Mouse (Mus musculus) intestine, postnatal 0 days (tissue): ENCODE measurements around the gene Gpr61. TPM values are rescaled to one million over a fixed set of nuclear protein-coding genes. Genes with fewer than 3 reads are reported as not detected.

Experiments
- ATAC-seq: fragments of 200-750 bp; cut with Nextera tagmentation; 2 replicates; pipeline ENCODE4 v1.8.0; 2017; ENCODE audit warnings: mild to moderate bottlenecking, moderate TSS enrichment, moderate library complexity
- H3K27ac ChIP-seq: fragments of 300-500 bp; sonication (generic); 2 replicates; pipeline ENCODE4 v1.5.1; 2014; ENCODE audit warnings: mild to moderate bottlenecking, low read depth, low read length, moderate library complexity
- H3K27me3 ChIP-seq: fragments of 300-500 bp; sonication (generic); replicated peaks from 2 replicates; pipeline ENCODE4 v1.6.1; 2014; ENCODE audit warnings: low read length, mixed read lengths; ENCODE audit not compliant: control insufficient read depth, insufficient read depth
- H3K36me3 ChIP-seq: fragments of 300-500 bp; sonication (generic); 2 replicates; pipeline ENCODE4 v1.6.1; 2014; ENCODE audit warnings: mild to moderate bottlenecking, moderate library complexity; ENCODE audit not compliant: control insufficient read depth, insufficient read depth
- H3K4me1 ChIP-seq: fragments of 300-500 bp; sonication (generic); replicated peaks from 2 replicates; pipeline ENCODE4 v1.6.1; 2014; ENCODE audit warnings: antibody characterized with exemption, low read length, mixed read lengths; ENCODE audit not compliant: control insufficient read depth, insufficient read depth
- H3K4me2 ChIP-seq: fragments of 300-500 bp; sonication (generic); replicated peaks from 2 replicates; pipeline ENCODE4 v1.6.1; 2014; ENCODE audit warnings: low read depth, mild to moderate bottlenecking, moderate library complexity
- H3K4me3 ChIP-seq: fragments of 300-500 bp; sonication (generic); 2 replicates; pipeline ENCODE4 v1.5.1; 2014; ENCODE audit warnings: low read depth, low read length
- H3K9ac ChIP-seq: fragments of 300-500 bp; sonication (generic); 2 replicates; pipeline ENCODE4 v1.6.1; 2014; ENCODE audit warnings: mild to moderate bottlenecking, low read depth, low read length
- H3K9me3 ChIP-seq: fragments of 300-500 bp; sonication (generic); 2 replicates; pipeline ENCODE4 v1.6.1; 2016; ENCODE audit warnings: mixed run types; ENCODE audit not compliant: control insufficient read depth
- CTCF ChIP-seq: sonication (generic); IDR thresholded peaks from 2 replicates; pipeline ENCODE4 v1.5.1; 2016; ENCODE audit warnings: low read depth, mild to moderate bottlenecking, control low read depth, antibody characterized with exemption, moderate library complexity
- WGBS: fragments of 180-500 bp; shearing (Covaris S2); extraction: QIAGEN DNeasy Blood & Tissue Kit; methylation state at CpG from one replicate; pipeline ENCODE4 v1.1.7; 2014; 5-methylcytosine and 5-hydroxymethylcytosine counted together
- polyA plus RNA-seq: library from polyadenylated mRNA; unstranded; fragments of >200 nt; fragmentation: Nextera tagmentation; extraction: Ambion mirVana; gene quantifications from 2 replicates; pipeline ENCODE4 v1.2.1, GENCODE M21; 2015

The Gpr61 gene
- polyA plus RNA-seq, 1 experiment from 2014 or later = 0.05 TPM

DNA sequence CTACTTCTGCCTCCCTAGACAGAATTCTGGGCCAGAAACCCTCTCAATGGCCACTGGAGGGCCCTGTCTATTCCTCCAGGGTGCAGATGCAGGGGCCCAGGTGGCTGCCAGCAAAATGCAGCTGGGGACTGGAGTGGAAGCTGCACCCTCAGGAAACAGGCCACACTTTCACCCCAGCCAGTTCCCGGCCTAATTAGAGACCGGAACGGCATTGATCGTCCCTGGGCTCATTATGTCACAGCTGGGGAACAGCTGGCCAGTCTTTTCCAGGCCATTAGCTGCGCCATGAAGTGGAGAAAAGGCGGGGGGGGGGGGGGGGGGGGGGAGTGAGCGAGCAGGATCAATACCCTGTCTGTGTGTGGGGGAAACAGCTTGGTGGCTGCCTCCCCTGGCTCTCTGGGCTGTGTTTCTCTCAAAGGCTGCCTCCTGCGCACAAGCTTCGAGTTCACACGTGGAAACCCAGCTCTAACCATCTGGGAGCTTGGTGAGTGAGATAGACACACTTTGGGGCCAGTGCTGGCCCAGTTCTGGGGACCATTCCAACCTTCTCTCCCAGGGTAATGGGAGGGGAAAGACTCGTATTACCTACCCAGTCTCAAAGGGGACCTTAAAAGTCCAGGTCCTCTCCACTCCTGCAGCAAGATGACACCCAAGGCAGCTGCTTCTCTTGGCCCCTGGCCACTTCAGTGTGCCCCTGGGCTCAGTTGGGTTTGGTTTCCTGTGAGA lies 12.0 kb upstream of the Gpr61 start:
- H3K36me3 ChIP-seq = no peaks in the 10 kb centered on the region
- no peaks in the 10 kb centered on the region for H3K27me3 ChIP-seq
- H3K4me3 ChIP-seq = no peak overlapping the region
- no peak overlapping the region for H3K27ac ChIP-seq
- WGBS = 43% methylated on average over 10 of the region's 11 CpGs
- no peak overlapping the region for H3K4me2 ChIP-seq
- H3K4me1 ChIP-seq = no peaks in the 10 kb centered on the region
- H3K9ac ChIP-seq = no peak overlapping the region
- ATAC-seq = peak; percentile 34; the same call in 1 of the 2 replicates
- no peaks in the 10 kb centered on the region for H3K9me3 ChIP-seq
- peak; percentile 63 for TF ChIP-seq CTCF

DNA sequence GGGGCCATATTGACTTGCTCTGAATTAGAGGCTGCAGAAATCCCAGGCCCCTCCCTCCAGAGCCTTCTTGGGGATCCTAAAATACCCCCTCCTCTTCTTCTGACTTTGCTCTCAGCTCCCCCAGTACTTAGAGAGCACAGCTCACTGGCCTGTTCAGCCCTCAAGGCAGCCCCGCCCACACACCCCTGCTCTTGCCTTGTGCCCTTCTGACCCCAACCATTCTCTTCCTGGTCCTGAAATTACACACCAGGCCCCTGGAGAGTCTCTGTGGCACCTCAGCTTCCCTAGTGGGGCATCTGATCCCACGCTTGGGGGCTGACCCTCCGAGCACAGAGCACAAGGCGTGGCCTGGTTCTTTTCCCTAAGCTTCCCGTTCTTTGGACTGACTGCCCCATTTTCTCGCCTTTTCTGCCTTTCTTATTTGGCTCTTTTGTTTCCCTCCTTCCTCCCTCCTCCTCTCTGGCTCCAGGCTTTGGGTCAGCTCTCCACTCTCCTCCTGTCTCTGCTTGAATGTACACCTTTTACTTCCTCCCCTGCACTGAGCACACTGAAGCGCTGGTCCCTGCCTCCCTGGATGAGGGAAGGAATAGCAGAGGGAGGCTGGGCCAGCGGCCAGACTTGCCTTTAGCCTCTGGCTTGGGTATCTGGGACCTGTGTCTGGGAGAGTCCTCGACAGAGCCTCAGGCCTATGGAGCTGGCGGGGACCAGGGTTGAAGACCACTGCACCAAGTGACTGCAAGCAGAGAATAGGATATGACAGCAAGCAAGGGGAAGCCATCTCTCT lies 11.0 kb upstream of the Gpr61 start:
- 0 out of 2 replicates have a peak overlapping the region, but pooled peaks have one; percentile 4 for H3K4me2 ChIP-seq
- H3K4me3 ChIP-seq = no peak overlapping the region
- no peaks in the 10 kb centered on the region for H3K36me3 ChIP-seq
- H3K27ac ChIP-seq = no peak overlapping the region
- H3K9ac ChIP-seq = no peak overlapping the region
- H3K9me3 ChIP-seq = no peaks in the 10 kb centered on the region
- WGBS = 42% methylated on average over 10 of the region's 10 CpGs
- no peaks in the 10 kb centered on the region for H3K27me3 ChIP-seq
- ATAC-seq = 0 out of 2 replicates have a peak, but pooled peaks have one; percentile 44
- TF ChIP-seq CTCF = no peak
- no peaks in the 10 kb centered on the region for H3K4me1 ChIP-seq

DNA sequence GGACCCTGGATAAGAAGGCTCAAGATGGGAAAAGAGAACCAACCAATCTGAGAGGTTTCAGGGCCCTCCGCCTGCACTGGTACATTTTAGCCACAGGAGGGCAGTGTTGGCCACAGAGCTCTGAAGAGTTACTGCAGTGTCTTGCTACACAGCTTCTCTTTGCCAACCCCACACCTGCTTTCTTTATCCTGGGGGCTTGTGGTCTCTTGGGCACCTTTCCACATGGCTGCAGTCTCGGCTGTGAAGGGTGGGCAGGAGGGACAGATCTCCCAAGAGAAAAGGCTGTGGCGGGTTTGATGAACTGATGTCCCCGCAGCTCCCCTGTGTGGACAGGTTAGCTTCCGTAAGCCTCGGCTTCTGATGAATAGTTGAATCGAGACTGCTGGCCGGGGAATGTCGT lies 10.1 kb upstream of the Gpr61 start:
- H3K4me3 ChIP-seq = peak overlapping the region; percentile 20; the same call in 1 of the 2 replicates
- ATAC-seq = 0 out of 2 replicates have a peak, but pooled peaks have one; percentile 47
- H3K9ac ChIP-seq = no peak overlapping the region
- H3K27ac ChIP-seq = no peak overlapping the region
- peak; percentile 98 for TF ChIP-seq CTCF
- peak overlapping the region; percentile 60 for H3K4me2 ChIP-seq
- H3K9me3 ChIP-seq = no peaks in the 10 kb centered on the region
- H3K36me3 ChIP-seq = no peaks in the 10 kb centered on the region
- H3K4me1 ChIP-seq = no peaks in the 10 kb centered on the region
- H3K27me3 ChIP-seq = no peaks in the 10 kb centered on the region
- 13% methylated on average over 9 of the region's 9 CpGs for WGBS

DNA sequence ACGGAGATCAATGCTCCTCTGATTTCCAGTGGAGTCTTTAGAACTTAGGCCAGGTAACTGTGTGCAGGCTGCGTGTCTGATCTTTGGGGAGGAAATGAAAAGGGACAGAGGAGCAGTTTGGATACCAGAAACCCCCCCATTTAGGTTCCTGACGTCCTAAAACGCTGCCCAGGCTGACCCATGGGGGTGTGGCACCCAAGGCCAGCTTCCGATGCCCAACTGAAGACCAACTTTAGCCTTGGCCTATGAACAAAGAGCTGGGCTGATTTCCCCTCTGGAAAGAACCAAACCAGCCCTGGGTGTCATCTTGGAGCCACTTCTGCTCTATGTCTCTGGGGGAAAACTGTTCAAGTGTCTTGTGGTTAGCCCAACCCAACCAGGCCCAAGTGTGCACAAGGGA lies 9.4 kb upstream of the Gpr61 start:
- Histone ChIP-seq H3K27me3 (no peaks in the 10 kb centered on the region), H3K36me3 (no peaks in the 10 kb centered on the region), H3K4me2 (no peak overlapping the region), H3K9ac (no peak overlapping the region), H3K9me3 (no peaks in the 10 kb centered on the region), H3K4me3 (no peak overlapping the region), H3K27ac (no peak overlapping the region), H3K4me1 (no peaks in the 10 kb centered on the region)
- ATAC-seq = no peak
- TF ChIP-seq CTCF = no peak
- WGBS = 66% methylated on average over 5 of the region's 5 CpGs

DNA sequence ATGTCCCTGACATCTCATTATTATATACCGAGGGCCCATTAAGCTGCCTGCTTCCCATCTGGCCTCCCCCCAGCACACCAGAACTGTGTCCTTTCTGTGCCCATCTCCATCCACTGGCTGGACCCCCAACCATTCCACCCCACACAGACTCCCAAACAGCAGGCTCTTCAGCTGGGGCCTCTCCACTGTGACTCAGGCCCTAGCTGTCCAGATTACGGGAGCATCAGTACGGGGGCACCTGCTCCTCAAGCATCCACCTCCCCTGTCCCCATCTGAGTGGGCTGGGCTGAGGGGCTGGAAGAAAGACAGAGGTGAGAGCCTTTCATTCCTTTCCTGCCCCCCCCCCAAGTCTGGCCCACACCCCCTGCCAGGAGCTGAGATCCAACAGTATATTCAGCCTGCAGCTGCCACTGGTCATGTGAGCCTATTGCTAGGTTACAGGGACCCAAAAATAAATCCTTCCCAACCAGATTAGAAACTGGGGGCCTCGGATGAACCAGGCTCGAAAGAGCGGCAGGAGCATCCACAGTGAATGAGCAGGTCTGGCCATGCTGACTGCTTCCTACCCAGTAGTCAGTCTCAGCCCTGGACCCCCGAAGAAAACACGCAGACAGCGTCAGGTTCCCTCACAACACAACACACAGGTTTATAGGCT lies 3.8 kb upstream of the Gpr61 start:
- 65% methylated on average over 9 of the region's 9 CpGs for WGBS
- no peak overlapping the region for H3K9ac ChIP-seq

DNA sequence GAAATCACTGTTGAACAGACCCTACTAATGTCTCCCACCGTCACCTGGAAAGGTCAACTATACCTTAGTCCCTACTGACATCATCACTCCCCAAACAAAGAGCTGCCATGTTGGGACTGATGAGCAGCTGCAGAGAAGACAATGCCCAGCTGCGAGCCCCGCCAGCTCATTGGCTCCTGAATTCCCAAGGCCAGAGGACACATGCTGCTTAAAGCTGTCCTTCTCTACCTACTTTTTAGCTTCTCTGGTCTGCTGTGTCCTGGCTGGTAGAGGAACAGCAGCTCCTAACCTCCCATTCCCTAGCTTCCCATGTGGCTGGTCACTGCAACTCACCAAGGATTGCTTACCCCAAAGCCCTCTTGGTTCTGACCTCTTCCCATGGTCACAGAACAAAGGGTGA lies 2.4 kb downstream of the Gpr61 start:
- no peak for ATAC-seq
- Histone ChIP-seq H3K4me3 (no peak overlapping the region), H3K9ac (no peak overlapping the region), H3K4me1 (no peaks in the 10 kb centered on the region), H3K4me2 (no peak overlapping the region), H3K27me3 (no peaks in the 10 kb centered on the region), H3K36me3 (no peaks in the 10 kb centered on the region), H3K9me3 (no peaks in the 10 kb centered on the region), H3K27ac (no peak overlapping the region)
- no peak for TF ChIP-seq CTCF
- WGBS = 81% methylated on average over 3 of the region's 3 CpGs

More for the DNA sequence above, 3.8 kb upstream of the Gpr61 start:
- Histone ChIP-seq H3K27ac (no peak overlapping the region), H3K4me3 (no peak overlapping the region), H3K4me2 (no peak overlapping the region), H3K27me3 (no peaks in the 10 kb centered on the region), H3K4me1 (no peaks in the 10 kb centered on the region), H3K36me3 (no peaks in the 10 kb centered on the region), H3K9me3 (no peaks in the 10 kb centered on the region)
- no peak for ATAC-seq
- TF ChIP-seq CTCF = no peak
